Mouse (Mus musculus) E14TG2a.4 (cell line): ENCODE data around the gene Ldb1.

Experiments
- CTCF ChIP-seq: conservative IDR thresholded peaks from 2 replicates; pipeline ENCODE4 v1.5.1; 2014; ENCODE audit warnings: low read length
- NANOG ChIP-seq: IDR thresholded peaks from 2 replicates; pipeline ENCODE4 v1.6.1; 2014; ENCODE audit warnings: borderline replicate concordance, low read length, mixed read lengths
- POU5F1 ChIP-seq: IDR thresholded peaks from 2 replicates; pipeline ENCODE4 v1.6.1; 2014; ENCODE audit warnings: low read length, borderline replicate concordance

DNA sequence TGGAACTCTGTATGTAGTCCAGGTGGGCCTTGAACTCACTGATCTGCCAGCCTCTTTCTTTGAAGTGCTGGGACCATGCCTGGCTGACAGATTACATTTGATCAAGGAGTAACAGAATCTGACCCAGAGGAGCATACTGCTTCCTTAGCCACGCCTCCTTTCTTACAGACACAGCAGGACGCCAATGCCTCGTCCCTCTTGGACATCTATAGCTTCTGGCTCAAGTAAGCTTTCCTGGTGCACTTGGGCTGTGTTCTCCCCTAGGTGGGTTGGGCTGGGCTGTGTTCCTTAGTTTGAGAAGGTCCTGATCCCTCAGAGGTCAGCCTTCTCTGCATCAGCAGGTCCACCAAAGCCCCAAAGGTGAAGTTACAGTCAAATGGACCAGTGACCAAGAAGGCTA, 33.5 kb upstream of the Ldb1 start:
- TF ChIP-seq CTCF, result no peak
- no peak for TF ChIP-seq POU5F1
- TF ChIP-seq NANOG, result no peak
